Comparison of ENCODE assay signal across 10 mouse cellular contexts in genomic region chr16:91793507-91794278, GRCm38 (mm10).
DNase-seq lines count a peak whose midpoint lies in the region; ATAC-seq lines count a peak whose summit lies in the region.
"Had no signal": no experiment of that assay in that cellular context is flagged by ENCODE, and none has a peak within 500 bp of the region (broad histone marks: within the 10 kb centered on the region; RNA-seq: fewer than 3 reads in every experiment).

No protein-coding gene starts in this region.

- peaks cover 18% of the 10 kb centered on the region; the same call in 1 of the 2 replicates for H3K36me3 ChIP-seq in liver, embryonic 12.5 days
- H3K36me3 ChIP-seq in hindbrain, embryonic 10.5 days, result peaks cover 65% of the 10 kb centered on the region

- DNase-seq in thymus, postnatal 14 days, result peak; percentile 19
- no peak for DNase-seq in thymus, postnatal 10 days (ENCODE audit: low spot score in 2 of 2)
- DNase-seq in heart, adult 18-20 months, result peak; percentile 60
- DNase-seq in embryo, embryonic 9.5 days (ENCODE audit: extremely low spot score), result no peak
- no peak for DNase-seq in hindbrain, embryonic 10.5 days (ENCODE audit: low spot score)
- DNase-seq: cerebellum, adult 9-11 months had no signal

- H3K4me3 ChIP-seq in liver, embryonic 12.5 days, result 0 out of 2 replicates have a peak overlapping the region, but pooled peaks have one; percentile 7
- no peak overlapping the region for H3K4me3 ChIP-seq in hindbrain, embryonic 10.5 days

- 19% methylated on average over 13 of the region's 13 CpGs for WGBS in liver, embryonic 12.5 days (ENCODE audit: insufficient replicate concordance)
- 92% methylated on average over 13 of the region's 13 CpGs for WGBS in hindbrain, embryonic 10.5 days

- H3K27ac ChIP-seq in liver, embryonic 12.5 days, result peak overlapping the region; percentile 57; the same call in 1 of the 2 replicates
- no peak overlapping the region for H3K27ac ChIP-seq in hindbrain, embryonic 10.5 days
- H3K27ac ChIP-seq: hindbrain, embryonic 14.5 days had no signal

- no peak for ATAC-seq in liver, embryonic 12.5 days
- ATAC-seq in erythroid progenitor cell, adult 5-6 weeks (replicated peaks; ENCODE audit: low FRiP score, poor library complexity, severe bottlenecking), result no peak
- ATAC-seq: Patski had no signal

- H3K27me3 ChIP-seq in liver, embryonic 12.5 days (replicated peaks), result peaks cover 7% of the 10 kb centered on the region; the same call in 1 of the 2 replicates
- H3K27me3 ChIP-seq in hindbrain, embryonic 10.5 days (ENCODE audit: insufficient read depth, poor library complexity, severe bottlenecking), result no peaks in the 10 kb centered on the region
- H3K27me3 ChIP-seq: Patski had no signal

- H3K4me2 ChIP-seq in liver, embryonic 12.5 days, result peak overlapping the region; percentile 52
- H3K4me2 ChIP-seq: hindbrain, embryonic 14.5 days had no signal

- H3K9ac ChIP-seq in liver, embryonic 12.5 days, result no peak overlapping the region; the same call in 1 of the 2 replicates
- H3K9ac ChIP-seq: hindbrain, embryonic 14.5 days had no signal

- no peaks in the 10 kb centered on the region for H3K9me3 ChIP-seq in liver, embryonic 12.5 days (replicated peaks)
- H3K9me3 ChIP-seq in hindbrain, embryonic 10.5 days, result no peaks in the 10 kb centered on the region

- peaks cover 45% of the 10 kb centered on the region for H3K4me1 ChIP-seq in liver, embryonic 12.5 days
- no peaks in the 10 kb centered on the region for H3K4me1 ChIP-seq in hindbrain, embryonic 10.5 days (replicated peaks)

Comparison
In these comparisons a context has a peak if more than half of its experiments do, and no peak if none do; other contexts are left out.
1. DNase-seq: peak in thymus, postnatal 14 days (single experiment) and heart, adult 18-20 months (2 of 2); none in thymus, postnatal 10 days (0 of 2), embryo, embryonic 9.5 days (single experiment) and hindbrain, embryonic 10.5 days (single experiment).